Mouse (Mus musculus): ENCODE results near the gene Dis3. TPM values are rescaled to one million over a fixed set of nuclear protein-coding genes. Genes with fewer than 3 reads are reported as not detected.

The Dis3 gene
- polyA plus RNA-seq, 1 experiment from 2014 or later = 9.1 TPM

DNA sequence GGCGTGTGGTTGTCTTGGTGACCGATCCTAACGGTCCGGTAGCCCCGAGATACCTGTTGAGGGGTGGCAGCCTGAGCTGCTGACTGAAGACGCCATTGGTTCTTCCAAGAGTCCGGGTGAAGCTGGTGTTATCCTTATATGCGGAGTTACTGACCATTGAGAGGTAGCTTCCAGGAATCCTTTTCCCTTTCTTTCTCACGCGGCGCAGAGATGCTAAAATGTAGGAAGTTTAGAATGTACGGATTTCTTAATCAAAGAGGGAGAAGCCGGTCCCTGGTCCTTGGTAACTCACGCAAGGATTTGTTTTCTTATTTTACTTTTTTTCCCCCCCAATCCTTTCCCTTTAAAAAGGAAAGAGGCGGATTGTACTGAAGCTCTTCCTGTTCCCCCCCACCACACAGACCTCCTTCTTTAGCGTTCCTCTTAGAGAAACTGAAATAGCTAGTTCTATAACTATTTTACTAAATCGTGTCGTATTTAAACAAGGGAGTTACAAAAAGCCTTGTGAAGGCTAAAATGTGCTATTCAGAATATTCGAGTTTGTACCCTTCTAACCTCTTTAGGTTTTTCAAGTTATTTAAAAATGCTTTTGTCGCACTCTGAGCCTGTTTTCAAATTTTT is 507 bp upstream of the Dis3 start:
- Histone ChIP-seq H3K4me2 (replicated peaks; ENCODE audit: low read depth) (peak overlapping the region; percentile 69), H3K27me3 (replicated peaks; ENCODE audit: control insufficient read depth, insufficient read depth, low read length) (no peaks in the 10 kb centered on the region), H3K4me1 (replicated peaks; ENCODE audit: control insufficient read depth, insufficient read depth, low read length) (0 out of 2 replicates have a peak, but pooled peaks cover 2% of the 10 kb centered on the region), H3K27ac (ENCODE audit: low read depth, low read length) (no peak overlapping the region), H3K36me3 (ENCODE audit: control insufficient read depth, insufficient read depth) (peaks cover 37% of the 10 kb centered on the region), H3K9me3 (ENCODE audit: control insufficient read depth) (no peaks in the 10 kb centered on the region), H3K9ac (ENCODE audit: low read depth, low read length) (peak overlapping the region; percentile 89), H3K4me3 (ENCODE audit: low read depth, low read length) (peak overlapping the region; percentile 95)
- no peak for TF ChIP-seq CTCF (IDR thresholded peaks at IDR 0.05; ENCODE audit: low read depth)
- ATAC-seq = no peak
- WGBS = 5% methylated on average over 20 of the region's 20 CpGs

- Histone ChIP-seq H3K4me1 (replicated peaks; ENCODE audit: control insufficient read depth, insufficient read depth, low read length) (no peaks in the 10 kb centered on the region), H3K27ac (ENCODE audit: low read depth, low read length) (no peak overlapping the region), H3K9ac (ENCODE audit: low read depth, low read length) (no peak overlapping the region), H3K9me3 (ENCODE audit: control insufficient read depth) (no peaks in the 10 kb centered on the region), H3K4me3 (ENCODE audit: low read depth, low read length) (no peak overlapping the region), H3K36me3 (ENCODE audit: control insufficient read depth, insufficient read depth) (peaks cover 66% of the 10 kb centered on the region), H3K27me3 (replicated peaks; ENCODE audit: control insufficient read depth, insufficient read depth, low read length) (no peaks in the 10 kb centered on the region), H3K4me2 (replicated peaks; ENCODE audit: low read depth) (no peak overlapping the region)
- no peak for ATAC-seq
- TF ChIP-seq CTCF (IDR thresholded peaks at IDR 0.05; ENCODE audit: low read depth) = no peak
- 92% methylated on average over 7 of the region's 7 CpGs for whole genome bisulfite sequencing
Observed at GRCm38 (mm10) chr14:99088947-99089346, 10.6 kb downstream of the Dis3 start.

- H3K27ac ChIP-seq (ENCODE audit: low read depth, low read length) = no peak overlapping the region
- no peaks in the 10 kb centered on the region for H3K27me3 ChIP-seq (replicated peaks; ENCODE audit: control insufficient read depth, insufficient read depth, low read length)
- 88% methylated on average over 4 of the region's 4 CpGs for WGBS
- H3K4me3 ChIP-seq (ENCODE audit: low read depth, low read length) = no peak overlapping the region
- no peaks in the 10 kb centered on the region for H3K9me3 ChIP-seq (ENCODE audit: control insufficient read depth)
- TF ChIP-seq CTCF (IDR thresholded peaks at IDR 0.05; ENCODE audit: low read depth) = no peak
- no peak overlapping the region for H3K4me2 ChIP-seq (replicated peaks; ENCODE audit: low read depth)
- peaks cover 47% of the 10 kb centered on the region for H3K36me3 ChIP-seq (ENCODE audit: control insufficient read depth, insufficient read depth)
- H3K4me1 ChIP-seq (replicated peaks; ENCODE audit: control insufficient read depth, insufficient read depth, low read length) = no peaks in the 10 kb centered on the region
- ATAC-seq = no peak
- no peak overlapping the region for H3K9ac ChIP-seq (ENCODE audit: low read depth, low read length)
Observed at GRCm38 (mm10) chr14:99071146-99071545, 28.4 kb downstream of the Dis3 start.

DNA sequence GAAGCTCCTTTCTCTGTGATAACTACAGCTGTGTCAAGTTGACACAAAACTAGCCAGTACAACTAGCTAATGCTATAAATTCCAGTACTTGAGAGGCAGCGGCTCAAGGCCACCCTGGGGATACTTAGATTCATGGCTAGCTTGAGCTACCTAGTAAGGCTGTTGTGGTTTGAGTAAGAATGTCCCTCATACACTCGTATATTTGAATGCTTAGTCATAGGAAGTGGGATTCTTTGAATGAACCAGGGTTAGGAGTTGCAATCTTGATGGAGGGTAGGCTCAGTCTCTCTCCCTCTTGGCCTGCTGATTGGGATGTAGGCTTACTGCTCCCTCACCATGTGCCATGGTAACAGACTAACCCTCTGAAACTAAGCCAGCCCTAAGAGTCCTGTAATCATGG is 36.5 kb downstream of the Dis3 start:
- ATAC-seq = no peak
- H3K9me3 ChIP-seq (ENCODE audit: control insufficient read depth) = no peaks in the 10 kb centered on the region
- WGBS = 95% methylated on average over 2 of the region's 2 CpGs
- no peak overlapping the region for H3K4me2 ChIP-seq (replicated peaks; ENCODE audit: low read depth)
- H3K27me3 ChIP-seq (replicated peaks; ENCODE audit: control insufficient read depth, insufficient read depth, low read length) = no peaks in the 10 kb centered on the region
- no peaks in the 10 kb centered on the region for H3K4me1 ChIP-seq (replicated peaks; ENCODE audit: control insufficient read depth, insufficient read depth, low read length)
- H3K36me3 ChIP-seq (ENCODE audit: control insufficient read depth, insufficient read depth) = peaks cover 49% of the 10 kb centered on the region
- H3K4me3 ChIP-seq (ENCODE audit: low read depth, low read length) = no peak overlapping the region
- TF ChIP-seq CTCF (IDR thresholded peaks at IDR 0.05; ENCODE audit: low read depth) = no peak
- no peak overlapping the region for H3K27ac ChIP-seq (ENCODE audit: low read depth, low read length)
- H3K9ac ChIP-seq (ENCODE audit: low read depth, low read length) = no peak overlapping the region

- 80% methylated on average over 12 of the region's 12 CpGs for WGBS
- no peak for TF ChIP-seq CTCF (IDR thresholded peaks at IDR 0.05; ENCODE audit: low read depth)
- H3K27me3 ChIP-seq (replicated peaks; ENCODE audit: control insufficient read depth, insufficient read depth, low read length) = no peaks in the 10 kb centered on the region
- H3K4me3 ChIP-seq (ENCODE audit: low read depth, low read length) = no peak overlapping the region
- ATAC-seq = no peak
- no peak overlapping the region for H3K27ac ChIP-seq (ENCODE audit: low read depth, low read length)
- H3K9ac ChIP-seq (ENCODE audit: low read depth, low read length) = no peak overlapping the region
- no peaks in the 10 kb centered on the region for H3K9me3 ChIP-seq (ENCODE audit: control insufficient read depth)
- H3K36me3 ChIP-seq (ENCODE audit: control insufficient read depth, insufficient read depth) = peaks cover 53% of the 10 kb centered on the region
- H3K4me2 ChIP-seq (replicated peaks; ENCODE audit: low read depth) = no peak overlapping the region
- no peaks in the 10 kb centered on the region for H3K4me1 ChIP-seq (replicated peaks; ENCODE audit: control insufficient read depth, insufficient read depth, low read length)
Observed at GRCm38 (mm10) chr14:99060616-99061015, 39.0 kb downstream of the Dis3 start.

DNA sequence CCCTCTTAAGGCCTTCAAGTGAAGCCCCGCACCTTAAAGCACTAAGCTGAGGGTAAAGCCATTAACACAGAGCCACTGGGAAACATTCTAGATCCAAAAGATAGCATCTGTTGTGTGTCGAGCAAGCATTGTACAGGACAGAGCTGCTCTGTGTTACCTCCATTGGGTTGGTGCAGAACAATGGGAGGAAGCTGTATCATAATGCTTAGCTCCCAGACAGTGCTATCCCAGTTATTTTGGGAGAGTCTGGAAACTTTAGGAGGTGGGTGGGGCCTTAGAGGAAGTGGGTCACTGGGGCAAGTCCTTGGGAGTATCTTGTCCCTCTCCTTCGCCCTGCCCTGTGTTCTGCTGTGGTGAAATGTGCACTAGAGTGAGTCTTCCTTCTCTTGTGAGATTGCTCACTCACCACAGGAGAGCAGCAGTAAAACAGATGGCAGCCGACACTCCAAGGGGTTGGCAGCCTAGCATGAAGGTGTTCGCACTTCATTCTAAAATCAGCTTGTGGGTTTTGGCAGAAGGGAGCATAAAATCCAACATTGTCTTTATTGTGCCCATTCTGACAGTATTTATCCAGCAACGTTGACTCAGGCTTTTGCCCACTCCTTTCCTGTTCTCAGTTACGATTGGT is 40.5 kb downstream of the Dis3 start:
- ATAC-seq = no peak
- H3K27ac ChIP-seq (ENCODE audit: low read depth, low read length) = no peak overlapping the region
- H3K9ac ChIP-seq (ENCODE audit: low read depth, low read length) = no peak overlapping the region
- no peaks in the 10 kb centered on the region for H3K27me3 ChIP-seq (replicated peaks; ENCODE audit: control insufficient read depth, insufficient read depth, low read length)
- H3K4me2 ChIP-seq (replicated peaks; ENCODE audit: low read depth) = no peak overlapping the region
- no peak for TF ChIP-seq CTCF (IDR thresholded peaks at IDR 0.05; ENCODE audit: low read depth)
- H3K9me3 ChIP-seq (ENCODE audit: control insufficient read depth) = no peaks in the 10 kb centered on the region
- H3K4me3 ChIP-seq (ENCODE audit: low read depth, low read length) = no peak overlapping the region
- H3K4me1 ChIP-seq (replicated peaks; ENCODE audit: control insufficient read depth, insufficient read depth, low read length) = no peaks in the 10 kb centered on the region
- H3K36me3 ChIP-seq (ENCODE audit: control insufficient read depth, insufficient read depth) = peaks cover 47% of the 10 kb centered on the region
- 81% methylated on average over 7 of the region's 7 CpGs for whole genome bisulfite sequencing

All from intestine, postnatal 0 days (tissue).